Mouse (Mus musculus) heart, embryonic 14.5 days (tissue): ENCODE data around the gene Nt5dc1. TPM values are rescaled to one million over a fixed set of nuclear protein-coding genes. Genes with fewer than 3 reads are reported as not detected.

Source experiments
- ATAC-seq: fragments of 200-750 bp; cut with Nextera tagmentation; 2 replicates; pipeline ENCODE4 v1.8.0; 2017; ENCODE audit warnings: low read depth, moderate TSS enrichment; ENCODE audit not compliant: insufficient number of reproducible peaks, insufficient read depth, low FRiP score
- H3K27ac ChIP-seq, 2 experiments: fragments of 200-500 bp in 1 of 2; fragments of 300-500 bp in 1 of 2; sonication (generic) in 1 of 2; replicated peaks in 1 of 2; 2 replicates each; pipeline ENCODE4 v1.5.1; 2012 to 2014; ENCODE audit warnings: low read depth in 2 of 2, low read length in 2 of 2, control low read depth in 1 of 2, mild to moderate bottlenecking in 1 of 2, mixed read lengths in 1 of 2; ENCODE audit not compliant: control insufficient read depth in 1 of 2, insufficient read depth in 1 of 2
- H3K27me3 ChIP-seq: fragments of 300-500 bp; sonication (generic); 2 replicates; pipeline ENCODE4 v1.6.1; 2014; ENCODE audit warnings: mild to moderate bottlenecking, low read length, control low read depth; ENCODE audit not compliant: control insufficient read depth, insufficient read depth
- H3K36me3 ChIP-seq: fragments of 300-500 bp; sonication (generic); 2 replicates; pipeline ENCODE4 v1.6.1; 2014; ENCODE audit warnings: mild to moderate bottlenecking, control low read depth, low read length, mixed read lengths; ENCODE audit not compliant: control insufficient read depth, insufficient read depth
- H3K4me1 ChIP-seq, 2 experiments: fragments of 200-500 bp in 1 of 2; fragments of 300-500 bp in 1 of 2; sonication (generic) in 1 of 2; 2 replicates each; pipeline ENCODE4 v1.6.1; 2012 to 2014; ENCODE audit warnings: low read length in 2 of 2, control low read depth in 1 of 2, mixed read lengths in 1 of 2; ENCODE audit not compliant: control insufficient read depth in 2 of 2, insufficient read depth in 2 of 2
- H3K4me2 ChIP-seq: fragments of 300-500 bp; sonication (generic); 2 replicates; pipeline ENCODE4 v1.6.1; 2014; ENCODE audit warnings: mild to moderate bottlenecking, low read length
- H3K4me3 ChIP-seq, 2 experiments: fragments of 200-500 bp in 1 of 2; fragments of 300-500 bp in 1 of 2; sonication (generic) in 1 of 2; 2 replicates each; pipeline ENCODE4 v1.5.1; 2012 to 2014; ENCODE audit warnings: low read length in 2 of 2, mild to moderate bottlenecking in 2 of 2, control low read depth in 1 of 2, low read depth in 1 of 2, moderate library complexity in 1 of 2; ENCODE audit not compliant: control insufficient read depth in 1 of 2, insufficient read depth in 1 of 2
- H3K9ac ChIP-seq: fragments of 300-500 bp; sonication (generic); 2 replicates; pipeline ENCODE4 v1.6.1; 2014; ENCODE audit warnings: mild to moderate bottlenecking, low read length
- H3K9me3 ChIP-seq: fragments of 300-500 bp; sonication (generic); 2 replicates; pipeline ENCODE4 v1.6.1; 2016; ENCODE audit warnings: low read length, control low read depth; ENCODE audit not compliant: control insufficient read depth
- WGBS: fragments of 180-500 bp; shearing (Covaris S2); extraction: QIAGEN DNeasy Blood & Tissue Kit; methylation state at CpG from one replicate; pipeline ENCODE4 v1.1.7; 2014; 5-methylcytosine and 5-hydroxymethylcytosine counted together
- polyA plus RNA-seq: library from polyadenylated mRNA; unstranded; fragments of >200 nt; fragmentation: Nextera tagmentation; extraction: Ambion mirVana; gene quantifications from 2 replicates; pipeline ENCODE4 v1.2.1, GENCODE M21; 2014

Gene Nt5dc1
- polyA plus RNA-seq, 1 experiment from 2014 or later: 8.0 TPM

- no peaks in the 10 kb centered on the region for H3K4me1 ChIP-seq
- no peak for ATAC-seq
- H3K9ac ChIP-seq: no peak overlapping the region
- no peaks in the 10 kb centered on the region for H3K9me3 ChIP-seq
- H3K4me2 ChIP-seq: no peak overlapping the region
- no peaks in the 10 kb centered on the region for H3K27me3 ChIP-seq
- 89% methylated on average over 1 of the region's 1 CpGs for WGBS
- no peaks in the 10 kb centered on the region for H3K36me3 ChIP-seq
- H3K27ac ChIP-seq: no peak overlapping the region
- no peak overlapping the region for H3K4me3 ChIP-seq
These were observed 76.5 kb downstream of the Nt5dc1 start for GRCm38 (mm10) chr10:34341886-34342285.

- Histone ChIP-seq H3K9ac (no peak overlapping the region), H3K4me1 (no peaks in the 10 kb centered on the region), H3K27ac (no peak overlapping the region), H3K4me2 (no peak overlapping the region), H3K4me3 (no peak overlapping the region), H3K27me3 (no peaks in the 10 kb centered on the region), H3K9me3 (no peaks in the 10 kb centered on the region), H3K36me3 (no peaks in the 10 kb centered on the region)
- no peak for ATAC-seq
- WGBS: 78% methylated on average over 6 of the region's 6 CpGs
These were observed 77.3 kb downstream of the Nt5dc1 start for GRCm38 (mm10) chr10:34341014-34341413.

- Histone ChIP-seq H3K4me3 (no peak overlapping the region), H3K9me3 (no peaks in the 10 kb centered on the region), H3K27me3 (no peaks in the 10 kb centered on the region), H3K9ac (0 out of 2 replicates have a peak overlapping the region, but pooled peaks have one; percentile 16), H3K4me2 (no peak overlapping the region), H3K4me1 (no peaks in the 10 kb centered on the region), H3K36me3 (no peaks in the 10 kb centered on the region), H3K27ac (no peak overlapping the region)
- 0 out of 2 replicates have a peak, but pooled peaks have one; percentile 13 for ATAC-seq
- WGBS: 0% methylated on average over 2 of the region's 2 CpGs
These were observed 90.0 kb downstream of the Nt5dc1 start for GRCm38 (mm10) chr10:34328310-34328709.

- H3K27me3 ChIP-seq: no peaks in the 10 kb centered on the region
- H3K9me3 ChIP-seq: no peaks in the 10 kb centered on the region
- no peak overlapping the region for H3K4me3 ChIP-seq
- no peak overlapping the region for H3K9ac ChIP-seq
- H3K4me1 ChIP-seq: no peaks in the 10 kb centered on the region
- ATAC-seq: no peak
- H3K36me3 ChIP-seq: peaks cover 4% of the 10 kb centered on the region; the same call in 1 of the 2 replicates
- 51% methylated on average over 5 of the region's 5 CpGs for WGBS
- no peak overlapping the region for H3K27ac ChIP-seq
- no peak overlapping the region for H3K4me2 ChIP-seq
These were observed 91.2 kb downstream of the Nt5dc1 start for GRCm38 (mm10) chr10:34327144-34327543.

DNA sequence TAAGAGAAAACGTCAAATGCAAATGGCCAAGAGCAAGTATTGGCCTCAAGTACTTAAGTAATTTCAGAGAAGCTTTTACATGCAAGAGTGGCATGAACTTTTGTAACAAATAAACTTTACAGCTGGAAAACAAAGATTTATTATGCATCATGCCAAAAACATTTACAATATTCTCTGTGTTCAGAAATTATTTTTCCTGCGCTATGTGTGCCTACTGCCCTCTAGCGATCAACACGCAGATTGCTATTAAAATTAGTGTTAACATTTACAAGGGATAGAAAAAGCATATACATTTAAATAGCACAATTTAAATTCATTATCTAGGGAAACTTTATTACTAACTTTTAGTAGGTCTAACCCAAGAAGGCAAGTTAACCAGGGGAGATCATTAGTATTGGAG, 91.7 kb downstream of the Nt5dc1 start:
- H3K27me3 ChIP-seq: no peaks in the 10 kb centered on the region
- no peak overlapping the region for H3K9ac ChIP-seq
- H3K4me3 ChIP-seq: no peak overlapping the region
- ATAC-seq: no peak
- 27% methylated on average over 4 of the region's 4 CpGs for WGBS
- H3K9me3 ChIP-seq: no peaks in the 10 kb centered on the region
- no peaks in the 10 kb centered on the region for H3K4me1 ChIP-seq
- peaks cover 6% of the 10 kb centered on the region; the same call in 1 of the 2 replicates for H3K36me3 ChIP-seq
- H3K27ac ChIP-seq: no peak overlapping the region
- H3K4me2 ChIP-seq: no peak overlapping the region

GRCm38 (mm10) chr10:34320809-34321208, 97.5 kb downstream of the Nt5dc1 start:
- peaks cover 6% of the 10 kb centered on the region; the same call in 1 of the 2 replicates for H3K36me3 ChIP-seq
- H3K9ac ChIP-seq: no peak overlapping the region
- ATAC-seq: no peak
- no peak overlapping the region for H3K4me3 ChIP-seq
- H3K4me1 ChIP-seq: peaks cover 0 to 8% of the 10 kb centered on the region in 2 experiments; a peak in 3 of 4 replicates
- peak overlapping the region in 1 of 2 experiments; percentile 27; a peak in 1 of 4 replicates for H3K27ac ChIP-seq
- H3K9me3 ChIP-seq: no peaks in the 10 kb centered on the region
- H3K4me2 ChIP-seq: no peak overlapping the region
- 68% methylated on average over 2 of the region's 2 CpGs for WGBS
- no peaks in the 10 kb centered on the region for H3K27me3 ChIP-seq

DNA sequence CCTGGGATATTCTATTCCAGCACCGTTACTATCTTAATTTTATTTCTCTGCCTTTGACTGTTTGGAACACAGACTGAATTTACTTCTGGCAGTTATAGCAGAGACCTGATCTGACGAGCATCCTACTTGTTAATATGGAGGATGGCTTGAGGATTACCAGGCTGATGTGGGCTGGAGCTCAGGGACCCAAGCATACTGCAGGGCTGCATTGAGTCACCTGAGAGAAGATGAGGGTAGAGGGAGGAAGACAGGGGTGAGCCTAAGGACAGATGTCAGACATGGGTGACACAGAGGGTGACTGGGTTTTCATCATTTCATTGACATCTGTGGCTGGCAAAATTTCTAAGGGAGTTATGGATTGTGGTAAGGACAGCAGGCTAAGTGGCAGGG, 101.1 kb downstream of the Nt5dc1 start:
- Histone ChIP-seq H3K4me3 (no peak overlapping the region), H3K27ac (no peak overlapping the region), H3K9me3 (no peaks in the 10 kb centered on the region), H3K9ac (no peak overlapping the region), H3K4me1 (peaks cover 0 to 8% of the 10 kb centered on the region in 2 experiments; a peak in 3 of 4 replicates), H3K27me3 (no peaks in the 10 kb centered on the region), H3K4me2 (no peak overlapping the region), H3K36me3 (peaks cover 12% of the 10 kb centered on the region)
- WGBS: 45% methylated on average over 2 of the region's 2 CpGs
- ATAC-seq: no peak

DNA sequence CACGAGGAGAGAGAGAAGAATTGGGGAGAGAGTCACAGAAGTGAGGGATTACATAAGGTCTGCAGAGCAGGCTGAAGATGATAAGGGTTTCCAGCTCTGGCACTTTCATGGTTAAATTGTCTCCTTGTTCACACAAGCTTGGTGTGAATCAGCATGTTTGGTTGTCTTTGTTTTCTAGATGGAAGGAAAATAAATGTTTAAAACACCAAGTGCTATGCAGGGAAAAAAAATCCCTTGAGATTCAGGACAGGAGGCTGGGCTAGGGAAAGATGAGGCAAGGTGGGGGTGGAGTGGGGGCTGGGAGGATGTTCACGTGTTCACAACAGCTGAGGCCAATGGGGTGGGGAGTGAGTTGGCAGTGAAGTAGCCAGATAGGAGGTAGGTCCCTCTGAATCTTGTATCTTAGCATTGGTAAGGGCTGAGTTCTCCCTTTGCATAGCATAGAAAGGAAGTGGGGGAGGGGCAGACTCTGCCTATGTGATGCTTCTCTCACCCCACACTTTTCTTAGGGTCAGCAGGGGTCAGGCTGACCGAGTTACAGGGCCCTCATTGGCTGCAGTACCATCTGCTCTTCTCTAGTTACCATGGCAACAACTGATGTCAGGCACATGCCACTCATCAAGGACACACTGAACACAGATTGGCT, 101.7 kb downstream of the Nt5dc1 start:
- Histone ChIP-seq H3K4me2 (0 out of 2 replicates have a peak overlapping the region, but pooled peaks have one; percentile 7), H3K36me3 (peaks cover 9% of the 10 kb centered on the region), H3K4me1 (peaks cover 0 to 8% of the 10 kb centered on the region in 2 experiments; a peak in 3 of 4 replicates), H3K9ac (no peak overlapping the region), H3K4me3 (no peak overlapping the region), H3K27ac (no peak overlapping the region), H3K27me3 (no peaks in the 10 kb centered on the region), H3K9me3 (no peaks in the 10 kb centered on the region)
- 5% methylated on average over 3 of the region's 3 CpGs for WGBS
- ATAC-seq: no peak
